Mouse (Mus musculus) cerebellum, postnatal 4 days (tissue): ENCODE measurements around the gene Rpp25l.

ENCODE experiments used
- DNase-seq, 2 experiments: peaks; one replicate each; pipeline ENCODE4 v3.0.0; 2022; ENCODE audit warnings: low spot score in 2 of 2, mixed read lengths in 1 of 2

Rpp25l gene

DNA sequence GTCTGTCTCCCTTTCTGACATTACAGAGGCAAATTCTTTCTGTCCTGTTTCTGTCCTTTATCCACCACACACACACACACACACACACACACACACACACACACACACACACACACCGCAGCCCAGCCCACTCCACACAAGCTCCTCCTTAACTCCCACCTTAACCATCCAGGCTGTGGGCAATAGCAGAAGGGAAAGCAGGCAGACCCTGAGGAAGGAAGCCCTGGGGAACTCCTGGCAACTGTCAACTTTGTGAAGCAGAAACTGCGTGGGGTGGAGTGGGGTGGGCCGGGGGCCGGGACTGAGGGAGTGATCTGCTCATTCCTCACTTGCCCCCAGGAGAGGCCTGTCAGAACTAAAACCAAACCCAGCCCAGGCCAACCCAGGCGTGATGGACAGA lies 41.8 kb downstream of the Rpp25l start:
- DNase-seq, result no peak

DNA sequence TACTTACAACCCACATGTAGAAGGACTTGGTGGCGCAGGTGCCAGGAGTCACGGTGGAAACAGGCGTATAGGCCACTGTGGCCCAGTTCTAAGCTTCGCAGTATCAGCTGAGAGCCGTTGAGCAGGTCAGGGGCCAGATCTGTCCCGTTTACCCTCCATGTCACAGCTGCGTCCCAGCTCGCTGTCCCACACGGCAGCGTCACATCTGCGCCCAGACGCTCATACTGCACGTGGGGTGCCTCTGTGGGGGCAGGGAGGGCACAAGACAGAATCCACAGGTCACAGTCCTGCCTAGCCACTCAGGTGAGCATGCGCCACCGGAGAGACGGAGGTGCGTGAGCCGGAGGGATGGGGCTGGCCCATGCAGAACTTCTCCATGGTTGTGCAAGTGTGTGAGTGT lies 42.5 kb downstream of the Rpp25l start:
- DNase-seq, result no peak

DNA sequence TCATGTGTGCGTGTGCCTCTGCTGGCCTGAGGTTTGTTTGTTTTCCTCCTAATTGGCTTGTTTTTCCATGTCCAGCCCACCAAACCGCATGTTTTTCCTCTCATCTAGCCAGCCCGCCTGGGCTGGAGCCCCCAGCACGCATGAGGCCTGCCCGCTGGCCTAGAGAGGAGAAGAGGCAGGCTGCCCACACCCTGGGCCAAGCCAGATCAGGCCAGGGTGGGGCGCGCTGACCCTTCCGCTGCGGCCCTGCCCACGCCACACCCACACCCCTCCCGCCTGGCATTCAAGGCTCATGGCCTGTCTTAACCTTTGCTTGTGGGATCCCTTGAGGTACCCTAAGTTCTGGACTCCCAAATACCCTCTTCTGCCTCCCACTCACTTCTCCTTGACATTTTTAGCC lies 46.7 kb downstream of the Rpp25l start:
- DNase-seq, result no peak

DNA sequence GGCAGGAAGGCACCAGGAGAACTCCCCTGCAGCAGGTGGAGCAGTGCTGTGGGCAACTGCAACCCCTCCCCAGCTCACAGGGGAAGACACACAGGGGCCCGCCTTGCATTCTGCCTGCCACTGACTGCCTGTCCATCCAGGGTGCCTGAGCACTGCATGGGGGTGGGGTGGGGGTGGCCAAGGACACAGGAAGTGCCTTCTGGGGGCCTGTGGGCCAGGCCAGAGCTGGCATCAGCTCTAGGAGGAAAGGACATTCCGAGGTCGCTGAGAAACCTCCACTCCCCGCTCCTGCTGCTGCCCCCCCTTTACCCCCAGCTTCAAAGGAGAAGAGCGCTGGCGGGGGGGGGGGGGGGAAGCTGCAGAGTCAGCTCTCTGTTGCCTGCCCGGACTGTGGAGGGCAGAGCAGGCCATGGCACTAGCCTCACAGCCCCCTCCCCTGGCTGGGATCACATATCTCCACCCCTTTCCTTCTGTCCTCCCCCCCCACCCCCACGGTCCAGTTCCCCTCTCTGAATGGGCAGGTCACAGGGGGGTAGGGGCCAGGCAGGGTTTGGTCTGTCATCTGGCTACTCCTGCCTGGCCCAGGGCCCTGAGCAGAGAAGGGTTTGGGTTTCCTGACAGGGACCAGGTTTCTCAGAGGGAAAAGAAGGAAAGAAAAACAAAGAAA lies 48.2 kb downstream of the Rpp25l start:
- no peak for DNase-seq

DNA sequence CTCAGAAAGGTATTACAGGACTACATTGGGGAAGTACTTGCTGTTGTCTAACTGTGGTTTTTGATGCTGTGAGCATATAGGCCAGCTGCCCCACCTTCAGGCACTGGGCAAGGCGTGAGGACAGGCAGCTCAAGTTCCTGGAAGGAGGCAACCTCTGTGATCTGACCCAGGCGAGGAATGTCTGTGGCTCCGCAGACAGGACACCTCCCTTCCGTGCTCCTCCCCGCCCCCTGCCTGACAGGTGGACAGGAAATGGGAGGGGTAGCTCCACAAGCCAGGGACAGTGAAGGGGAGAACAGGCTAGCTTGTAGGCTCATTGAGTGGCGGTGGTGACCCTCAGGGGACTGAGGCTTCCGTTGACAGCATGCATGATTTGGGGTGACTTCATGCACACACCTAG lies 48.8 kb downstream of the Rpp25l start:
- no peak for DNase-seq

- no peak for DNase-seq
Observed at GRCm38 (mm10) chr4:41663614-41664013, 49.7 kb downstream of the Rpp25l start.

DNA sequence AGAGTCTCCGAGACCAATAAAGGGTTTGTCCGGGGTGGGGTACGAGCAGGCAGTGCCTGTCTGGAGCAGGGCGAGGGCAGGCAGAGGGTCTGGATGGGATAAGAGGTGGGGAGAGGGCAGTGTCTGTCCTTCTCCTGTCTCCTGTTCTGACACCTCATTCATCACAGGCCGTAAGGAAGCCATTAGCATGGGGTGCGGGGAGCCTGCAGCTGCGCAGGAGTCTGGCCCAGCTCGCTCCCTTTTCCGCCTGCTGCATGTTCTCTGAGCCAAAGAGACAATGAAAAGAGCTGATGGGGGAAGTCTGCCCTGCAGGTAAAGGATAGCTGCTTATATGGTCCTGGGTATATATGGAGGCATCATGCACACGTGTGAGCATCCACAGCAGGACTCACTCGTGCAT lies 50.6 kb downstream of the Rpp25l start:
- DNase-seq, result no peak
